Mouse (Mus musculus): ENCODE results near the gene Shank2. TPM values are rescaled to one million over a fixed set of nuclear protein-coding genes. Genes with fewer than 3 reads are reported as not detected.
A peak's percentile ranks its signal among the peaks of the same experiment; 100 is the strongest.

Shank2 gene
- total RNA-seq, 2 experiments from 2014 or later, result 0.52 to 0.68 TPM

DNA sequence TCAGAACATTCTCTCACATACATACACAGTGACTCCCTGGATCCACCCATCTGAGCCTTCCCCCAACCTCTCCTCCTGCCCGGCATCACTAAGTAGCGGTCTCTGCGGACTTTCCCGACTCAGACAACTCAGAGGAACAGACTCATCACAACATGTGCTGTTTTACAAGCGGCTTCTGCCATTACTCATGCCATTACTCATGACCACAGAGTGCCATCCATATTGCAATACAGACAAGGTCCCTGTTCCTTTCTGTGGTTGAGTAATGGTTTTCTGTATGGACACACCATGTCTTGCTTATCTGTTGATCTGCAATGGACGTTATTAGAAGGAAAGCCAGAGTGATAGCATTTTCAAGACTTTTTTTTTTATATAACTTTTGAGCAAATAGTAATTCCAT is 338.6 kb downstream of the Shank2 start:
- no peak for DNase-seq

DNA sequence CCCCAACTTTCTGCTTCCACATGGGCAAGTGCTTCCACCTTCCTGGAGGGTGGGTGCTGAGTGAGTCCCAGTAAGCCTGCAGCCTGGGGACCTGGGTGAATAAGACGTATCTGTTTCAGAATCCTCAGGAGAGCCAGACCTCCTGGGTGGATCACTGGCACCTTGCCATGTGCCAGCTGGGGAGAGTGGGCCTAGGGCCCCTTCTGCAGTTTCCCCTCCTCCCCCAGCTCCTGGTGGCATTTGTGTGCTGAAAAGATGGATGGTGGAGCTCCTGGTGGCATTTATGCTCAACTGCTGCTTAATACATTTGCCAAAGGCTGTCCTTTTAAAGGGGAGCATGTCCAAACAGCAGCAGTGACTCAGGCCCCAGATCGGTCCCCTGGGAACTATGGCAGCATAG is 364.4 kb downstream of the Shank2 start:
- no peak for DNase-seq

DNA sequence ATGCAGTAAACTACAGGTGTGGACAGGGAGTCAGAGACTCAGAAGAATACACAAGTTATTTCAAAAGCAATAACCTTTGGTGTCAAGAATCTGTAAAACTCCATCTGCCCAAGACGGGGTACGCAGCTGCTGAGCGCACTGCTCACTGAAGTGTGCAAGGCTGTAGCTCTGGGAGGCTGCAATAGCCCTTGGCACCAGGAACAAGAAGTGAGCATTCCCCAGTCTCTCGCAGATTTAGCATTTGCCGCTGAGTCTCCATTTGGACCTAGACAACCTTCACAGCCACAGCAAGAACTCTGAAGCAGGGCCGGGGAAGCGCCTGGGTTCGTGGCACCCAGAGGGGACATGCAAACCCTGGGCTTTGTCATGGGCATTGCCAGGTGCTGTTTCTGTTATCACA is 371.3 kb downstream of the Shank2 start:
- DNase-seq, result no peak

DNA sequence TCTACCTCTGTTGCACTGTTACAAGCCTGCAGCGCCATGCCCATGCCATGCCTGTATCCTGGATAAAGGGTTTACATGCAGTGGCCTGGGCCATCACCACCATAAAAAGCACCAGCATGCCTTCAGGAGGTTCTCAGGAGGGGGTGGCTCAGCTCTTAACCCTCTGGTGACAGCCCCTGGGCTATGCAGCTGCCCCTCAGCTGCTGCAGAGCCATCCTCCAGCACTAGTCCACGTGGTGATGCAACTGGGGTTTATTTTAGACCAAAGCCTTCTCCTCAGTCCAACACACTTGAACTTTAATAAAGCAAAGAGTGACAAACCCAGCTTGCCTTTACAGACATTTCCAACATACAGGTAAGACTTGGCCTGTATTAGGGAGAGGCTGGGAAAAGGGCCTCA is 373.8 kb downstream of the Shank2 start:
- DNase-seq, result no peak

DNA sequence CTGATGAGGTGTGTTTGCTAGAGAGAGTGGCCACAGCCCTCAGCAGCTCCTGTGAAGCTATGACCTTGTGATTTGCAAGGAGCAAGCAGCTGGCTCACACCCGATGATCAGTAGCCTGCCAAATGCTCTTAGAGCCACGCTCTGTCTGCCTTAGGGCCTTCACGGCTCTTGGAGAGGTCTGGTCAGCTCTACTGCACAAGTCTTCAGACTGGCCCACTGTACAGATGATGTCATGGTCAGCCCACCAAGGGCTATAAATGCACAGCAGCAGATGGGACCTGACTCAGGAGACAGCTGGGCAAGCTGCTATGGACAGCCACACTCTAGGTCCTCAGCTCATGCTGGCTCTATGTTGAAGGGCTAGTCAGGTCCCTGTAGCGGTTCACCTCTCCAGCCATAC is 376.5 kb downstream of the Shank2 start:
- DNase-seq, result no peak

DNA sequence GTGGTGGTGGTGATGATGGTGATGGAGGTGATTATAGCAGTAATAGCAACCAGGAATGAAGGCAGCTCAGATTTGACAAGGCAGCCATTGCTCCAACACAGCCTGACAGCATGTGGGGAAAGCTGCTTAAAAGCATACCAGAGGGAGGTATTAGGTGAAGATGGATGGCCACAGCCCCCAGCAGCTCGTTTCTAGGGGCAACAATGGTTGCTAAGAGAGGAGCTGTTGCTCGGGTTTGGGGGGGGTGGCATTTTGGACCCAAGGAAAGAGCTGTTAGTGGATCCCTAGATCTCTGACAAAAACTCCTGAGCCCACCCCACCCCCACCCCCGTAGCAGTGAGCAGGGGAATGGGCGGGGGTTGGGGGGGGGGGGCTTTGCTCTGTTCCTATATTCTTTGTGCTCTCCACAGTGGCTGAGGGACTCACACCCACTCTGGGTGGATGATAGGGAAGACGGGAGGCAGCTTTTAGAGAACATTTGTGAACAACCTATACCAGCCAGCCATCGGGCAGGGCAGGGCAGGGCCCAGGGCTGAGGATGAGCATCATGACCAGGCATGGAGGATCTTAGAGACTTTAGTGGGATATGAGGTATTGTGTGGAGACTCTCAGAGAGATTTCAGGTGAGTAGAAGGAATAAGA is 377.6 kb downstream of the Shank2 start:
- no peak for DNase-seq

DNA sequence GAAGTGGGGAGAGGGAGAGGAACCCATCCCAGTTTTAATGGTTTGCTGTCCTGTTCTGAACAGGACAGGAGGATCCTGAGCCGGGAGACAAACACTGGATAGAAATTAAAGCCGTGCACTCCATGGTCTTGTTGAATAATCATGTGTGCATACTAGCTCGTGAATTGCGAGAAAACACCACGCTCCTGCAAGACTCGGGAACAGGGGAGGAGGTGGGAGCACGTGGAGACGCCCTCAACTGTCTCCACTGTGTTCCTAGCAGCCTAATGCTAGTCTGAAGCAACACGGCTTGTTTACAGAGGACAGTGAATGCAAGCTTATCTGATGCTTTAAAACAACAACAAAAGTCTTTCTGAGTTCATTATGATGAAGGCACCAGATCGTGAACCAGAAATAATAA is 379.9 kb downstream of the Shank2 start:
- DNase-seq, result no peak

DNA sequence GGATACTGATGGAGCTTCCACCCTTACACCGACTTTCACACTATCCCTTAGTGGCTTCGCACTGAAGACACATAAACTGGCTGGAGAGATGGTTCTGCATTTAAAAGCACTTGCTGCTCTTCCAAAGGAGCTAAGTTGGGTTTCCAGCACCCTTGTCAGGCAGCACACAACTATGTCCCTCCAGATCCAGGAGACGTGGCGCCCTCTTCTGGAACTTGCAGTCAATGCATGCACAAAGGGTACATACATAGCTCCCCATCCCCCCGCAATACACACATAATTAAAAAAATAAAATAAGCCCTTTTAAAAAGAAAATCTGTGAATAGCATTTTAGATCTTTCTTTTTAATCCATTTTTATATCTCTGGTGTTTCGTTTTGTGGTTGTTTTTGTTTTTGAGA is 385.8 kb downstream of the Shank2 start:
- no peak for DNase-seq

DNA sequence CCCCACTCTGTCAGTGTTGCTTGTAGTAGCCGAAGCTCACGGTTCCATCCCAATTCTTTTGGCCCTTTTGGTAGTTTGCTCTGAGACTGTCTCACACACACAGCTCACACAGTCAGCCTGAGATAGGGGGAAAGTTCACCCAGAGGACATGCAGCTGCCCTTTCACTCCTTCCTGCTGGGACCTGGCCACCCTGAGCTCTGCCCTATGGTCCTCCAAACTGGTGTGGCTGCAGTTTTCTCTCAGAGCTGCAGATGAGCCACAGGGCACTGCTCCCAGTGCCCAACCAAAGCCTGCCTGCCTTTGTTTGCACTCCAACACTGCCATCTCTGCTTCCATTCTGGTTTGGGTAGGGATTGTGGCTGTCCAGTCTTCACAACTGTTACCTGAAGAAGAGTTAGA is 388.0 kb downstream of the Shank2 start:
- no peak for DNase-seq

DNA sequence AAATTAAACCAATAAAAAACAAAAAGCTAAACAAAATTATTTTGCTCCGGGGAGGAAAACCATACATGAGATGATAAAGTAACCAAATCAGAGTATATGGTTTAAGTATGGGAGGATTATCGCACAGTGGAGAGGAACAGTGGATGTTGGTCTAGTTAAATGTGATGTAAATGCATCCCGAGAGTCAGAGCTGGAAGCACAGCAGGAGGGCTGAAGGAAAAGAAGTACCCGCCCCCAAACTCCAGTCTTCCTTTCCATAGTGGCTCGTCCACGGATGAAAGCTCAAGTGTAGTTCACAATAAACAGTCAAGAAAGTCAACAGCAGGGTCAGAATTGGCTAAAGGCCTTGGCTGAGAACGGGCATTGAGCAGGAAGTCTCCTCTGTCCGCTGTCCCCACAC is 388.9 kb downstream of the Shank2 start:
- DNase-seq, result no peak

DNA sequence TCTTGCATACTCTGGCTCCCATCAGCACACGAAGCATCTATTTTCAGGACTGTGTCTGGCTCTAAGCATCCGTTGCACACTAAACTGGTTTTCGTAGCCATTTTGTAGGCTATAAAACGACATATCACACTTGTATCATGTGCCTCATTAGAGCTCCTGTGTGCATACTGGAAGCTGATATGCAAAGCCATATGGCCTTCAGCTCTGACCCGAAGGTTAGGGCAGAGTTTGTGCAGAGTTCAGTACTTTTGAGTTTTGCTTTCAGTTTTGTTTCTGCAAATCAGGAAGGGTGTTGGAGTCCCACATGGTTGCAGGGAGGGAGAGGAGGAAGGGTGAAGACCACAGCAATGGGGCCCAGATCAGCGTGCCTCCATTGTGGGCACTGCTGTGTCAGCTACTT is 390.0 kb downstream of the Shank2 start:
- no peak for DNase-seq

DNA sequence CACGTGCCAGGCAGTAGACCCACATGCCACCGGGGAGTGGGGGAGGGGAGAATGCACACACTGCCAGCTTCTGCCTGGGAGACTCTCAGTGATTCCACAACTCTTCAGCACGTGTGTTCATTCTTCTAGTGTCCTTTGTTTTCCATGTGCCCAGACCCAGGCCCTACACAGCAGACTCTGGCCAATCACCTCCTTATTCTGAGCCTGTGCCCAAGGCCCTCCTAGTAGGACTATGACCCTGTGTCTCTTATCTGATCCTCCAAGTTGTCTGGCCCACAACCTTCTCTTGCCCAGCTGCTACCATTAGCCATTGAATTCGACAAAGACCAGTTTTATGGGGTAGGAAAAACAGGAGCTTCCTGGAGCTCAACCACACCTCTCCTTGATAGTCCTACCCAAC is 400.8 kb downstream of the Shank2 start:
- DNase-seq, result no peak

DNA sequence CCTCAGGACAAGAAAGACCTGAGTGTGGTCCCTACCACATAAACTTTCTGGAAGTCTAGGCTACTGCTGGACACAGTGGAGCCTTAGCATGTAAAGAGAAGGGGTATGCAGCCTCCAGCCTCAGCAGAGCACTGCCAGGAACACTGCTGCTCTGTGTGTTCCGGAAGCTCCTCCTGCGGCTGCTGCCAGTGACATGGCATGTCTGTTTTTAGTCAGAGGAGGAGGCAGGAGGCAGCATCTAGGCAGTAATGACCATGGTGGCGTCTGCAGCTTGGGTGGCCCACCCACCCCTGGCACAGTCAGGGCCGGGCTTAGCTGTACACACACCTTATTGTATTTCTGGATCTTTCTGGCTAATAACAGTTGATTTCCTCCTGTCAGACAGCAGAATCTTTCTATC is 405.9 kb downstream of the Shank2 start:
- DNase-seq, result no peak

DNA sequence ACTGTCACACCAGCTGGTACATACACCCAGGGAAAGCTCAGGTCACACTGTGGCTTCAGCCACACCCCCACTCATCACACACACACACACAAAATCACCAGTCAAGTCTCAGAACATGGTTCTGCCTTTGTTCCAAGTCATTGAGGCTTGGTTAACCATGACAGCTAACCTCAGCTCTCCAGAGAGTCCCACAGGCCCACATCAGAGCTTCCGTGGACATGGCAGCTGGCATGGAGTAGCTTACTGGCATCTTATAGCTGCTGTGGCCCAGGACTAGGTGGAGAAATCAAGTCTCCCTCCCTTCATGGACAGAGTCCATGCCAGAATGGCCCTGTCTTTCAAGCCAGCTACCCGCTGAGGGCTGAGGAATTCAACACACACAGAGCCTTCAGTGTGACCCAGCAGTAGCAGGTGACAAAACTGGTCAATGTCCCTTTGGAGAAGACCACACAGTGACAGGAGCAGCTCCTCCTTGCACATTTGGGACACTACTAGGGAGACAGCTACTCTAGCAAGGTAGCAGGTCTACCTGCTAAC is 406.8 kb downstream of the Shank2 start:
- no peak for DNase-seq

DNA sequence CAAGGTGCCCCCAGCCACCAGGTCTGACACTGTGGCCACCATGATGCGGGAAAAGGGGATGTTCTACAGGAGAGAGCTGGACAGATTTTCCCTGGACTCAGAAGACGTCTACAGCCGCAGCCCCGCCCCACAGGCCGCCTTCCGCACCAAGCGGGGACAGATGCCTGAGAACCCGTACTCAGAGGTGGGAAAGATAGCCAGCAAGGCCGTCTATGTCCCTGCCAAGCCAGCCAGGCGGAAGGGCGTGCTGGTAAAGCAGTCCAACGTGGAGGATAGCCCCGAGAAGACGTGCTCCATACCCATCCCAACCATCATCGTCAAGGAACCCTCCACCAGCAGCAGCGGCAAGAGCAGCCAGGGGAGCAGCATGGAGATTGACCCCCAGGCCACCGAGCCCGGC is 408.0 kb downstream of the Shank2 start:
- no peak for DNase-seq

DNA sequence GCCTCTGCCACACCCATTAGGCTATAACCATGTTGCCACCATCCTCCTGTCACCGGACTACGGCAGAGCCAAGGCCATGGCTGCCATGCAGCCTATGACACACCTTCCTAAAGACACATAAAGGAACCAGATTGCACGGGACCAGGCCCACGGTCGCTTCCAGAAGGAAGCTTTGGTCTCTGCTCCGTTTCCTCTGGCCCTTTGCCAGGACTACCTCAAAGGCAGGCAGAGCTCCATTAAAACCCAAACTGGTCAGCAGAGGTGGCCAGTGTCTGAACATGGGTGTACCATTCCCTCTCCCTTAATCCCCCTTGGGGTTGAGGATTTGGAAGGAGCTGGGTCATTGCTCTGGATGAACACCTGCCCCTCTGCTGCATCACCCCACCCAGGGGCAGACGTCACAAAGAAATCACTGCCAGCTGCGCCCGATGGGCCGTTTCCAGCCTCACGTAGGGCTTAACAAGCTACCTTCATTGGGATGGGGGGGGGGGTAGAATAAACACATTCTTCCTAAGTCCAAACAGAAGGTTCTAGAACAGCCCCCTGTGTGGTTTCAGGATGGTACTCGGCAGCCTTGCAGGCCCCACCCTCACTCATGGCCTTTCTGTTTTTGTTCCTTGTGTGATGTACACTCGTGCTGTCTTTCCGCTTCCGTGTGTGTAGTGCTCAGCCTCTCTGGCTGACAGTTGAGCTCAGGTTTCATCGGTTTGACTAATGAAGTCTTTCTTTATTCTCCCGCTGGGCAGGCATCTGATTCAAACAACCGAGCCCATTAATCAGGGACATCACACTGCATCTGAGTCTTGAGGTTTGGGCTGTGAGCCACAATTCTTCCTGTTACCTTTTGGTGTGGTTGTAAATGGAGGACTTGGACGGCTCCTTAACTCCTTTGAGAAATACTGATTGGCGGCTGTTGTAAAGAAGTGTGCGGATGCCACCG is 410.5 kb downstream of the Shank2 start:
- DNase-seq, result no peak

DNA sequence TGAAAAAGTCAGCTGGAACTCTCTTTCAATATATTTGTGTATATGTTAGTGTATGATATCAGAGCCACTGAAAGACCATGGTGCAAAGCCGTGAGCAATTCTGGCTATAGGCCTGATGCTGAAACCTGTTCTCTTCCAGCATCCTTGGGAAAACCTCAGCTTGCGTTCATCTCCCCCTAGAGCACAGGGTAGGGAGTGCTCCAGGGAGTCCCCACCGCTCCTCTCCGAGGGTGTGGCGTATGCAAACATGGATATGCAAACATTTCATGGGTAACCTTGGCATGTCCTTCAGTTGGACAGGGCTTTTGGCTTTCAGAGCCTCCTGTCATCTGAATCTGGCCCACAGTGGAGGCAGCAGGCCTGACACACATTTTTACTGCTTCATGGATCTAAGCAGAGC is 412.9 kb downstream of the Shank2 start:
- DNase-seq, result no peak

DNA sequence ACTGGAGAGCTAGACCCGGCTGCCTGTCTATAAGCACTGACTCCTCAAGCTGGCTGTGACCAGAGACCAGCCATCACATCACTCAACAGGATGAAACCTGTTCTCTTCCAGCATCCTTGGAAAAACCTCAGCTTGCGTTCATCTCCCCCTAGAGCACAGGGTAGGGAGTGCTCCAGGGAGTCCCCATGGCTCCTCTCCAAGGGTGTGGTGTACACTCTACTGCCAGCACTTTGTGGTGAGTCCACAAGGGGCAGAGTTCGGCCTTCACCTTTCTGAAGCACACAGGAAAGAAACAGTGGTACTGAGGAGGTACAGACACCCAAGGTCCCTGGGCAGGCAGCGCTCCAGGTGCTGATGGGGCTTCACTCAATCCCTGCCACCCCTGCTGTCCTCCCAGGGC is 414.1 kb downstream of the Shank2 start:
- DNase-seq, result no peak

DNA sequence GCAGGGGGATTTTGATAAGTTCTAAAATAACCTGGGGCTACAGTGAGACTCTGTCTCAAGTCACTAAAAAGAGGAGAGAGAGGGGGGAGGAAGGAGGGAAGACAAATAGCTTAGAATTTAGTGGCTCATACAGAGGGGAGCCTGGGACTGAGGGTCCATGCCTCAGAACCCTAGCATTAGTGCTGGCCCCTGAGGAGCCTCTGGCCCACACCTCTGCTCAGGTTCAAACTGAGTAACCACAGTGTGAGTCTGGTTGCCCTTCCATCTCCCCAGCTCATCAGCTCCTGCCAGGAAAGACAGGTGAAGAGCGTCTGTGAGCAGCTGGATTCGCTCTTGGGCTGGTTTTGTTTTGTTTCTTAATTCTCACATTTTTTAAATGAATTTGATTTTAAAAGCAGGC is 415.5 kb downstream of the Shank2 start:
- no peak for DNase-seq

DNA sequence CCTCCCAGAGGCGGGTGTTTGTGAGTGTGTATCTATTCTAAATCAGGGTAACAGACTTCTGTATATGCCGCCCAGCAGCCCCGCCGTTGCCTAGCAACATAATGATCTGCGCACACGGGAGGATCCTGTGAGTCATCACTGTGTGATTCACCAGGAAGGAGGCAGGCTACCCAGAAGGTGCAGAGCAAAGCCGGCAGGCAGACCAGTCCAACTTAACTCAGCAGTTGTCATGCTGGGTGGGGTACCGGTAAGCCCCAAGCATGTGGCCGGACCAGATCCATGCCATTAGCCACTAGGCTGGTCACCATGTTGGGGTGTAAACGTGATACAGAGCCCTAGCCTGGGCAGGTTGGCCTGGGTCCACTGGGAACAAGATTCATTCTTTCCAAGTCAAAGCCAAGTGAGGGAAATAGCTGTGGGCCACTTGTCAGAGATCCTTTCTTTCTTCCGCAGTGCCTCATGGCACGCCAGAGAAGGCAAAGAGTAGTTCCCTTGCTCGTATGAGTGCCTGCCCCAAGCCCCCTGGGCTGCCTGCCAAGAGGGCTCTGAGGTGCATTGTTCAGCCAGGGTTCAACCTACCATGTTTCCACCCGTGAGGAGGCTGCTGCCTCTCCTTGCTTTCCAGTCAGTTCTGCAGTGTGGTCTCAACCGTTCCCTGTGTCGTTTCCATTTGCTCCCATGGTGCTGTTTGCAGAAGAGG is 416.1 kb downstream of the Shank2 start:
- peak; percentile 17 for DNase-seq

DNA sequence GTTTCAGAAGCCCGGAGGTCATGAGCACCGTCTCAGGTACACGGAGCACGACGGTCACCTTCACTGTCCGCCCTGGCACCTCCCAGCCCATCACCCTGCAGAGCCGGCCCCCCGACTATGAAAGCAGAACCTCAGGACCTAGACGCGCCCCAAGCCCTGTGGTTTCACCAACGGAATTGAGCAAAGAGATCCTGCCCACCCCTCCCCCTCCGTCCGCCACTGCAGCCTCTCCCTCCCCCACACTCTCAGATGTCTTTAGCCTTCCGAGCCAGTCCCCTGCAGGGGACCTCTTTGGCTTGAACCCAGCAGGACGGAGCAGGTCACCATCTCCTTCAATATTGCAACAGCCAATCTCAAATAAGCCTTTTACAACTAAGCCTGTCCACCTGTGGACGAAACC is 418.8 kb downstream of the Shank2 start:
- DNase-seq, result no peak

DNA sequence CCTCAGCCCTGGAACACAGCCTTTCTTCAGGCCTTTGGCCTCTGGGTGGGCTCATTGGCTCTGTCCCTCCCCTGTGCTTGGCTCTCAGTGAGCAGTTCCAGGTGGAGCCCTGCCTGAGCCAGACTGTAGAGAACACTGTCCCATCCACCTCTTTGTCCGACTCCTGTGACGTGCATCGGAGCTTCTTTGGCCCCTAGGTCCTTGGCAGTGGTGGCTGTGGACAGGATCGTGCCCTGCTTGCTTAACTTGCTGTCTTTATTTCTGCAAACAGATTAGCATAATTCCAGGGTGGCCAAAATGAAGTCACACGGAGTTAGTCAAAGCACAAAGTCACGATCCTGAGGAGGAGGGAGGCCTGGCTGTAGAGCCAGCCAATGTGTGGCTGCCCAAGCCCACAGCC is 419.8 kb downstream of the Shank2 start:
- no peak for DNase-seq

DNA sequence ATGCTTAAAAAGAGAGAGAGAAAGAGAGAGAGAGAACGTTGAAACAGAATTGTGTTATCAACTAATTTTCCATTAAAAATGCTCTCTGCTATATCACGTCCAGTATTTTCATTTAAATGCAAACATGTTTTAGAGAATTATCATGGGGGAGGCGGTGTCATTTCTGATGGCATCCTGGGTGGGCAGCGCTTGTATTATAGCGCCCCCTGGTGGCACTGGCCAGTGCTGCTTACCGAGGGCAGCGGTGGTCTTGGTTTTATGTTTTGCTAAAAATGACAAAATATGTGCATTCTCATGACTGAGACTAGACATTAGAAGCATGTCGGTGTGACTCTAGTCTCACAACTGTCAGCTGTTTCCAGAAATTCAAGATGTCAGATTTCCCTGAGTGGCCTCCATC is 424.2 kb downstream of the Shank2 start:
- peak; percentile 77 for DNase-seq

Data from gastrocnemius, postnatal 10 days (tissue).